Comparison of ENCODE assay signal across 18 mouse cellular contexts in genomic region chr7:63916268-63916907, GRCm38 (mm10). TPM values are rescaled to one million over a fixed set of nuclear protein-coding genes. Genes with fewer than 3 reads are reported as not detected.
DNase-seq lines count a peak whose midpoint lies in the region; TF ChIP-seq lines count a peak whose summit lies in the region.
"Had no signal": no experiment of that assay in that cellular context is flagged by ENCODE, and none has a peak within 500 bp of the region (broad histone marks: within the 10 kb centered on the region; RNA-seq: fewer than 3 reads in every experiment).

E030018B13Rik (plus strand) TSS chr7:63916857.

- H3K4me3 ChIP-seq in cerebellum, adult 2 months (replicated peaks; ENCODE audit: insufficient read depth, low read depth, low read length) = no peak within 1 kb of the TSS
- H3K4me3 ChIP-seq in kidney, adult 2 months (ENCODE audit: insufficient read depth, low read depth, low read length) = no peak within 1 kb of the TSS
- no peak within 1 kb of the TSS for H3K4me3 ChIP-seq in cortical plate, adult 2 months (ENCODE audit: insufficient read depth, low read length)
- H3K4me3 ChIP-seq: embryonic facial prominence, embryonic 15.5 days; forebrain, embryonic 10.5 days; liver, embryonic 15.5 days had no signal

- TF ChIP-seq CTCF in cerebellum, adult 2 months (IDR thresholded peaks at IDR 0.05; ENCODE audit: borderline replicate concordance, insufficient read depth, low read depth, low read length) = no peak
- no peak for TF ChIP-seq CTCF in kidney, adult 2 months (conservative IDR thresholded peaks at IDR 0.05; ENCODE audit: insufficient read depth, insufficient read length, low read depth, low read length)
- TF ChIP-seq CTCF in cortical plate, adult 2 months (IDR thresholded peaks at IDR 0.05; ENCODE audit: extremely low read depth, insufficient read depth, low read length) = no peak

- no peaks in the 10 kb centered on the region for H3K27me3 ChIP-seq in cerebellum, adult 2 months (ENCODE audit: control insufficient read depth, insufficient read depth, low read length)
- H3K27me3 ChIP-seq in kidney, adult 2 months (replicated peaks; ENCODE audit: control insufficient read depth, insufficient read depth, low read length) = no peaks in the 10 kb centered on the region
- H3K27me3 ChIP-seq: CH12.LX; embryonic facial prominence, embryonic 15.5 days; liver, embryonic 15.5 days had no signal

- no peaks in the 10 kb centered on the region for H3K36me3 ChIP-seq in kidney, adult 2 months (ENCODE audit: control insufficient read depth, insufficient read depth, low read length)
- H3K36me3 ChIP-seq: embryonic facial prominence, embryonic 15.5 days had no signal

- peaks cover 85% of the 10 kb centered on the region for H3K4me1 ChIP-seq in cerebellum, adult 2 months (ENCODE audit: control insufficient read depth, insufficient read depth, low read length)
- peaks cover 86% of the 10 kb centered on the region for H3K4me1 ChIP-seq in kidney, adult 2 months (ENCODE audit: control insufficient read depth, insufficient read depth, low read length)
- peaks cover 25% of the 10 kb centered on the region for H3K4me1 ChIP-seq in cortical plate, adult 2 months (ENCODE audit: control insufficient read depth, insufficient read depth, low read length)

- DNase-seq in cerebellum, adult 2 months = peak; percentile 68 to 73
- DNase-seq in cerebellum, postnatal 4 days (ENCODE audit: low spot score in 2 of 2) = no peak
- no peak for DNase-seq in kidney, adult 2 months
- DNase-seq in kidney, adult 8-10 months = no peak
- peak; percentile 64 for DNase-seq in brain, adult 2 months (ENCODE audit: low read depth, low spot score)
- no peak for DNase-seq in urinary bladder, postnatal 10 days (ENCODE audit: low spot score)
- DNase-seq: embryo, embryonic 11 days; gastrocnemius, postnatal 10 days; heart, postnatal 4 days; right cerebral cortex, postnatal 14 days; thymus, postnatal 14 days had no signal

- no peak for TF ChIP-seq POLR2A in cerebellum, adult 2 months (IDR thresholded peaks at IDR 0.05; ENCODE audit: borderline replicate concordance, insufficient read depth, low read length)
- TF ChIP-seq POLR2A in kidney, adult 2 months (IDR thresholded peaks at IDR 0.05; ENCODE audit: low read depth, low read length) = no peak
- no peak for TF ChIP-seq POLR2A in cortical plate, adult 2 months (IDR thresholded peaks at IDR 0.05; ENCODE audit: extremely low read depth, insufficient read depth, low read length)

- peak within 1 kb of the TSS; percentile 40 for H3K27ac ChIP-seq in cerebellum, adult 2 months (ENCODE audit: insufficient read depth, low read length)
- H3K27ac ChIP-seq in kidney, adult 2 months (ENCODE audit: insufficient read depth, low read depth, low read length) = peak within 1 kb of the TSS; percentile 85
- H3K27ac ChIP-seq in cortical plate, adult 2 months (ENCODE audit: insufficient read depth, low read length) = 0 out of 2 replicates have a peak within 1 kb of the TSS, but pooled peaks have one; percentile 23
- H3K27ac ChIP-seq: embryonic facial prominence, embryonic 15.5 days; forebrain, embryonic 10.5 days; liver, embryonic 15.5 days had no signal

- 43% methylated on average over 6 of the region's 6 CpGs for WGBS in cerebellum, adult 2 months
- 80% methylated on average over 6 of the region's 6 CpGs for WGBS in kidney, adult 2 months

RNA-seq across cellular contexts. Expression of gene E030018B13Rik, which starts in this region (rescaled TPM):
- not detected in 2 replicates for polyA plus RNA-seq in cerebellum, adult 2 months (2012; rRNA removed)
- polyA plus RNA-seq in kidney, adult 2 months (2012; rRNA removed) = not detected in 2 replicates
- not detected in 2 replicates for polyA plus RNA-seq in cortical plate, adult 2 months (2012; rRNA removed)
- polyA plus RNA-seq: forebrain, embryonic 10.5 days; heart, embryonic 11.5 days; limb, embryonic 11.5 days; liver, embryonic 15.5 days had no signal

Comparison
In these comparisons a context has a peak if more than half of its experiments do, and no peak if none do; other contexts are left out.
1. Peak in DNase-seq and H3K27ac ChIP-seq in cerebellum, adult 2 months; RNA of the gene not detected or under 1 TPM.
2. H3K27ac ChIP-seq: peak in every context shown above with its lines; median percentile 85 in kidney, adult 2 months; 40 in cerebellum, adult 2 months; 23 in cortical plate, adult 2 months.